In genomic region chr17:62417584-62417983, GRCm38 (mm10) we compare ENCODE assay signal across 26 mouse cellular contexts.
DNase-seq lines count a peak whose midpoint lies in the region; ATAC-seq and TF ChIP-seq lines count a peak whose summit lies in the region.
"Had no signal": no experiment of that assay in that cellular context is flagged by ENCODE, and none has a peak within 500 bp of the region (broad histone marks: within the 10 kb centered on the region; RNA-seq: fewer than 3 reads in every experiment).

No protein-coding gene starts in this region.

- no peaks in the 10 kb centered on the region for H3K36me3 ChIP-seq in forebrain, embryonic 13.5 days (ENCODE audit: poor library complexity, severe bottlenecking)
- no peaks in the 10 kb centered on the region for H3K36me3 ChIP-seq in forebrain, embryonic 11.5 days (ENCODE audit: control insufficient read depth, insufficient read depth, low read length)
- H3K36me3 ChIP-seq in midbrain, embryonic 11.5 days (ENCODE audit: control insufficient read depth, insufficient read depth, low read length): no peaks in the 10 kb centered on the region
- no peaks in the 10 kb centered on the region for H3K36me3 ChIP-seq in midbrain, postnatal 0 days (ENCODE audit: insufficient read depth, low read length)
- no peaks in the 10 kb centered on the region for H3K36me3 ChIP-seq in forebrain, embryonic 16.5 days (ENCODE audit: control insufficient read depth, insufficient read depth)
- H3K36me3 ChIP-seq: embryonic facial prominence, embryonic 10.5 days; embryonic facial prominence, embryonic 13.5 days; heart, embryonic 10.5 days; heart, embryonic 13.5 days; hindbrain, embryonic 12.5 days; hindbrain, embryonic 15.5 days had no signal

- no peak overlapping the region for H3K27ac ChIP-seq in forebrain, embryonic 13.5 days
- no peak overlapping the region for H3K27ac ChIP-seq in forebrain, embryonic 11.5 days (ENCODE audit: low read depth, low read length)
- H3K27ac ChIP-seq in midbrain, embryonic 11.5 days (ENCODE audit: low read depth, low read length): no peak overlapping the region
- H3K27ac ChIP-seq in midbrain, postnatal 0 days (ENCODE audit: low read depth, low read length): no peak overlapping the region
- no peak overlapping the region for H3K27ac ChIP-seq in forebrain, embryonic 16.5 days (ENCODE audit: low read length)
- H3K27ac ChIP-seq: embryonic facial prominence, embryonic 10.5 days; embryonic facial prominence, embryonic 13.5 days; heart, embryonic 10.5 days; heart, embryonic 13.5 days; hindbrain, embryonic 12.5 days; hindbrain, embryonic 15.5 days had no signal

- no peak for TF ChIP-seq CTCF in midbrain, postnatal 0 days (IDR thresholded peaks at IDR 0.05)

- 71% methylated on average over 8 of the region's 8 CpGs for WGBS in forebrain, embryonic 13.5 days
- 84% methylated on average over 6 of the region's 8 CpGs for WGBS in forebrain, embryonic 11.5 days
- 78% methylated on average over 8 of the region's 8 CpGs for WGBS in midbrain, embryonic 11.5 days
- WGBS in midbrain, postnatal 0 days: 70% methylated on average over 7 of the region's 8 CpGs
- 60% methylated on average over 8 of the region's 8 CpGs for WGBS in forebrain, embryonic 16.5 days

- H3K27me3 ChIP-seq in forebrain, embryonic 13.5 days: no peaks in the 10 kb centered on the region
- no peaks in the 10 kb centered on the region for H3K27me3 ChIP-seq in forebrain, embryonic 11.5 days (ENCODE audit: control insufficient read depth, insufficient read depth, low read length)
- no peaks in the 10 kb centered on the region for H3K27me3 ChIP-seq in midbrain, embryonic 11.5 days (ENCODE audit: control insufficient read depth, insufficient read depth, low read length)
- no peaks in the 10 kb centered on the region for H3K27me3 ChIP-seq in midbrain, postnatal 0 days (ENCODE audit: insufficient read depth, low read length)
- H3K27me3 ChIP-seq in forebrain, embryonic 16.5 days (replicated peaks; ENCODE audit: control insufficient read depth, insufficient read depth, low read length): no peaks in the 10 kb centered on the region
- H3K27me3 ChIP-seq: embryonic facial prominence, embryonic 13.5 days; heart, embryonic 13.5 days; hindbrain, embryonic 12.5 days; hindbrain, embryonic 15.5 days had no signal

- H3K9me3 ChIP-seq in forebrain, embryonic 13.5 days (replicated peaks): no peaks in the 10 kb centered on the region
- no peaks in the 10 kb centered on the region for H3K9me3 ChIP-seq in forebrain, embryonic 11.5 days (ENCODE audit: control insufficient read depth, low read length)
- no peaks in the 10 kb centered on the region for H3K9me3 ChIP-seq in midbrain, embryonic 11.5 days (ENCODE audit: control insufficient read depth, low read length)
- no peaks in the 10 kb centered on the region for H3K9me3 ChIP-seq in midbrain, postnatal 0 days (ENCODE audit: low read length)
- no peaks in the 10 kb centered on the region for H3K9me3 ChIP-seq in forebrain, embryonic 16.5 days (ENCODE audit: control insufficient read depth, low read length)
- H3K9me3 ChIP-seq: embryonic facial prominence, embryonic 10.5 days; embryonic facial prominence, embryonic 13.5 days; heart, embryonic 10.5 days; heart, embryonic 13.5 days; hindbrain, embryonic 12.5 days; hindbrain, embryonic 15.5 days had no signal

- DNase-seq in forebrain, embryonic 11.5 days (ENCODE audit: low spot score): no peak
- peak; percentile 21 for DNase-seq in midbrain, embryonic 11.5 days (ENCODE audit: low spot score, missing footprints)
- DNase-seq in midbrain, postnatal 0 days (ENCODE audit: low spot score): no peak
- DNase-seq in cerebellum, adult 11-12 months: no peak
- DNase-seq: adrenal gland, adult 8-10 months; adrenal gland, postnatal 25 days; cerebellum, adult 11 months; cerebellum, adult 8-10 months; cerebellum, postnatal 36 days; embryo, embryonic 11 days; gastrocnemius, postnatal 36 days; heart, adult 2 months; heart, postnatal 14 days; heart, postnatal 4 days; kidney, adult 2 months had no signal

- ATAC-seq in forebrain, embryonic 13.5 days: peak; percentile 75; the same call in 1 of the 2 replicates
- no peak for ATAC-seq in forebrain, embryonic 11.5 days (replicated peaks; ENCODE audit: low FRiP score)
- ATAC-seq in midbrain, embryonic 11.5 days (ENCODE audit: low FRiP score): no peak
- no peak for ATAC-seq in midbrain, postnatal 0 days (ENCODE audit: low FRiP score)
- peak; percentile 78 for ATAC-seq in forebrain, embryonic 16.5 days
- ATAC-seq: activated CD4-positive, CD25-positive, alpha-beta regulatory T cell, adult 4 months; intestine, postnatal 0 days had no signal

- no peak overlapping the region for H3K4me3 ChIP-seq in forebrain, embryonic 13.5 days
- H3K4me3 ChIP-seq in forebrain, embryonic 11.5 days (ENCODE audit: low read depth, low read length): no peak overlapping the region
- H3K4me3 ChIP-seq in midbrain, embryonic 11.5 days (ENCODE audit: low read depth, low read length): no peak overlapping the region
- no peak overlapping the region for H3K4me3 ChIP-seq in midbrain, postnatal 0 days (ENCODE audit: low read depth, low read length)
- no peak overlapping the region for H3K4me3 ChIP-seq in forebrain, embryonic 16.5 days (replicated peaks; ENCODE audit: low read length)
- H3K4me3 ChIP-seq: embryonic facial prominence, embryonic 10.5 days; embryonic facial prominence, embryonic 13.5 days; erythroblast, embryonic 14.5 days; heart, adult 2 months; heart, embryonic 10.5 days; heart, embryonic 13.5 days; hindbrain, embryonic 12.5 days; hindbrain, embryonic 15.5 days had no signal

- H3K9ac ChIP-seq in forebrain, embryonic 13.5 days: no peak overlapping the region
- H3K9ac ChIP-seq in forebrain, embryonic 11.5 days (ENCODE audit: low read length): no peak overlapping the region
- no peak overlapping the region for H3K9ac ChIP-seq in midbrain, embryonic 11.5 days (ENCODE audit: low read length)
- H3K9ac ChIP-seq in midbrain, postnatal 0 days (replicated peaks; ENCODE audit: low read length, poor library complexity, severe bottlenecking): no peak overlapping the region
- H3K9ac ChIP-seq in forebrain, embryonic 16.5 days (replicated peaks; ENCODE audit: low read depth, low read length): no peak overlapping the region
- H3K9ac ChIP-seq: embryonic facial prominence, embryonic 13.5 days; heart, embryonic 13.5 days; hindbrain, embryonic 12.5 days; hindbrain, embryonic 15.5 days had no signal

- no peaks in the 10 kb centered on the region for H3K4me1 ChIP-seq in forebrain, embryonic 13.5 days
- H3K4me1 ChIP-seq in forebrain, embryonic 11.5 days (replicated peaks; ENCODE audit: control insufficient read depth, insufficient read depth, low read length): no peaks in the 10 kb centered on the region
- no peaks in the 10 kb centered on the region for H3K4me1 ChIP-seq in midbrain, embryonic 11.5 days (ENCODE audit: control insufficient read depth, insufficient read depth, low read length)
- no peaks in the 10 kb centered on the region for H3K4me1 ChIP-seq in midbrain, postnatal 0 days (ENCODE audit: insufficient read depth, low read length)
- no peaks in the 10 kb centered on the region for H3K4me1 ChIP-seq in forebrain, embryonic 16.5 days (replicated peaks; ENCODE audit: control insufficient read depth, insufficient read depth, low read length)
- H3K4me1 ChIP-seq: embryonic facial prominence, embryonic 10.5 days; heart, embryonic 10.5 days; hindbrain, embryonic 12.5 days; hindbrain, embryonic 15.5 days had no signal

- no peak overlapping the region for H3K4me2 ChIP-seq in forebrain, embryonic 13.5 days
- no peak overlapping the region for H3K4me2 ChIP-seq in forebrain, embryonic 11.5 days (ENCODE audit: low read depth, low read length, severe bottlenecking)
- H3K4me2 ChIP-seq in midbrain, embryonic 11.5 days: no peak overlapping the region
- H3K4me2 ChIP-seq in midbrain, postnatal 0 days (ENCODE audit: low read depth, low read length, poor library complexity, severe bottlenecking): no peak overlapping the region
- H3K4me2 ChIP-seq in forebrain, embryonic 16.5 days (ENCODE audit: low read length): no peak overlapping the region
- H3K4me2 ChIP-seq: embryonic facial prominence, embryonic 13.5 days; heart, embryonic 13.5 days; hindbrain, embryonic 12.5 days; hindbrain, embryonic 15.5 days had no signal

Comparison
In these comparisons a context has a peak if more than half of its experiments do, and no peak if none do; other contexts are left out.
1. ATAC-seq: peak in forebrain, embryonic 13.5 days (single experiment) and forebrain, embryonic 16.5 days (single experiment); none in forebrain, embryonic 11.5 days (single experiment), midbrain, embryonic 11.5 days (single experiment) and midbrain, postnatal 0 days (single experiment).